Mouse (Mus musculus): ENCODE measurements around the gene Gm8020.
"Not testable (repeated sequence)": the region's sequence is repeated elsewhere in the genome, so short reads cannot be mapped to it uniquely, and the experiment has no call there.

The Gm8020 gene

DNA sequence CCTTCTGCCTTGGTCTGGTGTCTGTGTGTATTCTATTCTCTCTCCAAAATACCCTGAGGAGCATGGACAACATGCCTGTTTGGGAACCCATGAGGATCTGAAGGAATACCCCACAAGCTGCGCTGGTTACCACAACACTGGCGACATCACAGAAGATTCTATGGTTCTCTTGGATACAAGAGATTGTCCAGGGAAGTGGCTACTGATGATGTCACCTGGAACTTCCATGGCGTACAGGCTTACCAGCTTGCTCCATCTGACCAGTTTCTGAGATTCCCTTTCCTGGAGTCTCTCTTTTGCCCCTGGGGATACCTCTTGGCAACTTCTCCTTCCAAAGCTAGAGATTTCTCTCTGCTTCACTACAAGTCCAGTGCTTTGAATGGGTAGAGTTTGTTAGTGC, at the start of gene Gm8020:
Gm8020 (minus strand) TSS at position 101 of the 400 bp plus-strand sequence.
- DNase-seq = not testable (repeated sequence)

- DNase-seq = peak; percentile 15 to 45
Measured at GRCm38 (mm10) chr14:42543170-42543701, 41.1 kb upstream of the Gm8020 start.

DNA sequence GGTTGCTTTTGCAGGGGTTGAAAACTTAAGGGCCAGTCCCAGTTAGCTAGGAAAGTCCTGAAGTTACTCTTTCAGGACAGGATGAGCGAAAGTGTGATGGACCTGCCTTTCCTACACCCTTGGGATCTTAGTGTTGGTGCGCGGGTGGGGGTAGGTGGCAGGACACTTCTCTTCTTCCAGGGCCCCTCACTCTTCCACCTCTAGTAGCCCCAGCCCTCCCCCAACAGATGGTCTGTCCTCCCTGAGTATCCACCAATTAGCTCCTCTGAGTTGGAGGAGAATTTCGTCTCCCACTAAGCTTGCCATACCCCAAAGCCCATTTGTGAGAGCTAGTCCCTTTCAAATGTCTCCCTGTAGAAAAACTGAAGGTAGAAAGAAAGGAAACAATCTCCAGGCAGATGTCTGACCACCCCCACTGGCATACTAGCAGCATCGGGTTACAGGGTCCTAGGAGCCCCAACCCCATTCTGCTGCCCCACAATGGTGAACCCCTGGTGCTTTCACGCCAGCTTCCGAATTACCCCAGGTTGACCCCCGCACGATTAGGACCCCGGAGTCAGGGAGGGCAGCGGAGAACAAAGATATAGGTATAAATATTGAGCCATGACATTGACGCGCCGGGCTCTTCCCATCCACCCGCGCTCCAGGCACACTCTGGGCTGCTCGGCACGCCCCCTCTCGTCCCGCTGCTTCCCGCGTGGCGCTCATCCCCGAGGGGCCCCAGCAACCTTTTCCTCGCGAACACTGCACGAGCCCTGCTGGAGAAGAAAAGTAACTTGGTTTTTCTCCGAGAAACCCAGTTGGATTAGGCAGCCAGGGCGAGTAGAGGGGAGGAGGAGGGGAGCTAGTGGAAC, 40.4 kb upstream of the Gm8020 start:
- DNase-seq = not testable (repeated sequence)

DNA sequence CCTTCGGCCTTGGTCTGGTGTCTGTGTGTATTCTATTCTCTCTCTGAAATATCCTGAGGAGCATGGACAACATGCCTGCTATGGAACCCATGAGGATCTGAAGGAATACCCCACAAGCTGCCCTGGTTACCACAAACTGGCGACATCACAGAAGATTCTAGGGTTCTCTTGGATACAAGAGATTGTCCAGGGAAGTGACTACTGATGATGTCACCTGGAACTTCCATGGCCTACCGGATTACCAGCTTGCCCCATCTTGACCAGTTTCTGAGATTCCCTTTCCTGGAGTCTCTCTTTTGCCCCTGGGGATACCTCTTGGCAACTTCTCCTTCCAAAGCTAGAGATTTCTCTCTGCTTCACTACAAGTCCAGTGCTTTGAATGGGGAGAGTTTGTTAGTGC, 22.0 kb upstream of the Gm8020 start, which contains the start of gene Gm8024:
Gm8024 (minus strand) TSS at position 101 of the 400 bp plus-strand sequence.
- DNase-seq = not testable (repeated sequence)

DNA sequence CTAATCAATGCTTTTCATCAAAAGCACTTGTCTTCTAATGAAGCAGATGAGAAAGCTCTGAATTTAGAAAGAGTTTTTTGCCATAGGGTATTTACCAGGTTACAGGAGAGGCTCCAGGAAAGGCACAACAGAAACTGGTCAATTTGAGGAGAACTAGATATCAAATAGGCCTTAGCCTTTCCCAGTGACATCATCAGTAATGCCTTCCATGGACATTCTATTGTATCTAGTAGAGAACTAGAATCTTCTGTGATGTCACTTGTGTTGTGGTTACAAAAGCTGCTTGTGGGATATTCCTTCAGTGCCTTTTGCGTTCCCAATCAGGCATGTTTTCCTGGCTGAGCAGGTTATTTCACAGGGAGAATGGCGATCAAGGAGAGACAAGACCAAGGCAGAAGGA, 38.6 kb downstream of the Gm8020 start, which contains the start of gene Gm8011:
Gm8011 (plus strand) TSS at position 301 of the 400 bp plus-strand sequence.
- not testable (repeated sequence) for DNase-seq
